Mouse (Mus musculus) liver, embryonic 12.5 days (tissue): ENCODE data around the gene Syp. TPM values are rescaled to one million over a fixed set of nuclear protein-coding genes. Genes with fewer than 3 reads are reported as not detected.

ENCODE experiments used
- ATAC-seq: fragments of 200-750 bp; cut with Nextera tagmentation; 2 replicates; pipeline ENCODE4 v1.8.0; 2017; ENCODE audit warnings: moderate number of reproducible peaks, mild to moderate bottlenecking, moderate library complexity
- H3K27ac ChIP-seq: fragments of 300-500 bp; sonication (generic); 2 replicates; pipeline ENCODE4 v1.5.1; 2016; ENCODE audit warnings: mild to moderate bottlenecking
- H3K27me3 ChIP-seq: fragments of 300-500 bp; sonication (generic); replicated peaks from 2 replicates; pipeline ENCODE4 v1.6.1; 2016; ENCODE audit warnings: mild to moderate bottlenecking, moderate library complexity
- H3K36me3 ChIP-seq: fragments of 300-500 bp; sonication (generic); 2 replicates; pipeline ENCODE4 v1.6.1; 2016; ENCODE audit warnings: mild to moderate bottlenecking, moderate library complexity
- H3K4me1 ChIP-seq: fragments of 300-500 bp; sonication (generic); 2 replicates; pipeline ENCODE4 v1.6.1; 2016
- H3K4me2 ChIP-seq: fragments of 300-500 bp; sonication (generic); 2 replicates; pipeline ENCODE4 v1.6.1; 2016; ENCODE audit warnings: mild to moderate bottlenecking, moderate library complexity
- H3K4me3 ChIP-seq: fragments of 300-500 bp; sonication (generic); 2 replicates; pipeline ENCODE4 v1.5.1; 2016; ENCODE audit warnings: mild to moderate bottlenecking, moderate library complexity
- H3K9ac ChIP-seq: fragments of 300-500 bp; sonication (generic); 2 replicates; pipeline ENCODE4 v1.6.1; 2016; ENCODE audit warnings: mild to moderate bottlenecking, moderate library complexity
- H3K9me3 ChIP-seq: fragments of 300-500 bp; sonication (generic); replicated peaks from 2 replicates; pipeline ENCODE4 v1.6.1; 2016; ENCODE audit warnings: mild to moderate bottlenecking, moderate library complexity
- WGBS: fragments of 180-500 bp; shearing (Covaris S2); methylation state at CpG from one replicate; pipeline ENCODE4 v1.1.7; 2016; ENCODE audit not compliant: insufficient replicate concordance; 5-methylcytosine and 5-hydroxymethylcytosine counted together
- polyA plus RNA-seq: library from polyadenylated mRNA; unstranded; fragments of >200 nt; fragmentation: Nextera tagmentation; extraction: Ambion mirVana; gene quantifications from 2 replicates; pipeline ENCODE4 v1.2.1, GENCODE M21; 2016

Syp gene
- polyA plus RNA-seq, 1 experiment from 2014 or later, result 0.76 TPM

DNA sequence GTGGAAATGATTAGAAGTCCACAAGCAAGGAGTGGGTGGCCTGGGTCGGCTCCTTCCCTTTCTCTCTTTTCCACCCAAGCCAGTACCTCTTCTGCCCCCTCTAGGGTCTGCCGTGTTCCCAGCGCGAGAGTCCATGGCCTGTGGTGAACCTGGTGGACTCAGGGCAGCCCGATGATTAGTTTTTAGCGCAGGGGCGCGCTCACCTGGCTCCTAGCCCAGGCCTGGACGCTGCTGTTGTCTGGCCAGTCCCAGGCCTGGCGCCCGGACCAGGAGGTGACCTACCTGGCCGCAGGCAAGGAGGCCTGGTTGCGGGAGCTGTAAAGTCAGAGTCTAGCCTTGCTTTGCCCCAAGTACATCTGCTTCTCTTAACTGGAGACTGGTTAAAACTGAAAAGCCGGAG, 42.6 kb downstream of the Syp start, which contains the start of gene Magix:
Magix (minus strand) TSS at position 388 of the 400 bp plus-strand sequence.
- 59% methylated on average over 14 of the region's 14 CpGs for WGBS
- no peak within 1 kb of the TSS for H3K9ac ChIP-seq
- H3K4me3 ChIP-seq, result peak within 1 kb of the TSS; percentile 27; the same call in 1 of the 2 replicates
- no peaks in the 10 kb centered on the region for H3K36me3 ChIP-seq
- no peak within 1 kb of the TSS for H3K27ac ChIP-seq
- H3K27me3 ChIP-seq, result no peaks in the 10 kb centered on the region; the same call in 1 of the 2 replicates
- no peaks in the 10 kb centered on the region for H3K9me3 ChIP-seq
- no peak for ATAC-seq
- 0 out of 2 replicates have a peak, but pooled peaks cover 4% of the 10 kb centered on the region for H3K4me1 ChIP-seq
- peak within 1 kb of the TSS; percentile 58 for H3K4me2 ChIP-seq

DNA sequence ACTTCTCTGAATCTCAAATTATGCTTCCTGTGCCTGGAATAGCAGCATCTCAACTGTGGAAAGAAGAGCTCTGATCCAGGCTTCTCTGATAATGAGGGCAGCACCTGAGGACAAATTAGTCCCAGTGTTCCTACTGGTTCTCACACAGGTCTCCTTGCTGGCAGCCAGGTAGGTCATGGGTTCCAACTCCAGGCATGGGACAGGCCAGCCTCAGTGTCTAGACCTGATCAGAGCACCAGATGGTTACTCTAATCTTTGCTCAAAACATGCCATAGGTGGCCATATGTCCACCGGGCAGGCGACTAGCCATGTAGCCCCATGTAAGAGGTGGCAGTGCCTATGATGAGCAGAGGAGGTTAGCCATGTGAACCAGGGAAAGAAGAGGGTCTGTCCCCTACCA, 50.0 kb downstream of the Syp start:
- no peak overlapping the region for H3K27ac ChIP-seq
- WGBS, result 76% methylated on average over 2 of the region's 2 CpGs
- no peak overlapping the region for H3K4me2 ChIP-seq
- H3K27me3 ChIP-seq, result no peaks in the 10 kb centered on the region
- H3K4me1 ChIP-seq, result no peaks in the 10 kb centered on the region
- H3K9me3 ChIP-seq, result no peaks in the 10 kb centered on the region
- ATAC-seq, result no peak
- H3K36me3 ChIP-seq, result no peaks in the 10 kb centered on the region
- H3K4me3 ChIP-seq, result no peak overlapping the region
- no peak overlapping the region for H3K9ac ChIP-seq

DNA sequence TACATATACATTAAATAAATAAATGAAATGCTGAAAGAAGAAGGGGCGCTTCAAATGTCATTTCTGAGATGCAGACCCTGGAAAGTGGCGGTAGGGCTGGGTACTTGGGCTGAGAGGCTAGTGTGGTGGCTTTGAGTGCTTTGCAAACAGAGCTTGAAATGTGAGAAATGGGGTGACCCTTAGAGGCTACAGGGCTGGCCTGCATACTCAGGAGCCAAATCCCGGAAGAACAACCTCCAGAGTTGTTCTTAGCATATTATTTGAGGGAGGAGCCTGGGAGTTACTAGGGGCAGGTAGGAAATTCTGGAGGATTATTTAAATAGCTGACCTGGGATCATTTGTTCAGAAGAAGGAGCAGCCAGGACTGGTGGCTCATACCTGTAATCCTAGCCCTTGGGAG, 52.2 kb downstream of the Syp start:
- no peaks in the 10 kb centered on the region for H3K36me3 ChIP-seq
- no peak overlapping the region for H3K9ac ChIP-seq
- H3K4me2 ChIP-seq, result no peak overlapping the region
- no peaks in the 10 kb centered on the region for H3K4me1 ChIP-seq
- WGBS, result 38% methylated on average over 3 of the region's 3 CpGs
- no peak overlapping the region for H3K4me3 ChIP-seq
- ATAC-seq, result no peak
- no peaks in the 10 kb centered on the region for H3K9me3 ChIP-seq
- no peak overlapping the region for H3K27ac ChIP-seq
- H3K27me3 ChIP-seq, result no peaks in the 10 kb centered on the region

DNA sequence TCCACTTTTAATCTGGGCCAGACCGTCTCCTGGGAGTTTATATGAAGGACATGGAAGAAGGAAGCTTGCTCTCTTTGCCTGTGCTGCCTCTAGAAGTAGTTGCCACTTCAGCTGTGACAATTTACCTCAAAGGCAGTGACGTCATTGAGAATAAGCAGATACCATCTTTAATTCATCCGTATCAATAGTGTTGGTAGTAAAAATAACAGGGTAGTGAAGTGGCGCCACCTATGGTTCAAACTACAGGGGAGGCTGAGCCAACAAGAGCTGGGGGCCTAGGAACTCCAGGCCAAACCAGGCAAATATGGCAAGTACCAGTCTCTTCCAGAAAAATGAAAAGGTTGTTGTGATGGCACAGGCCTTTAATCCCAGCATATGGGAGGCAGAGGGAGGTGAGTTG, 54.6 kb downstream of the Syp start:
- Histone ChIP-seq H3K27ac (no peak overlapping the region), H3K4me2 (no peak overlapping the region), H3K27me3 (no peaks in the 10 kb centered on the region), H3K4me1 (no peaks in the 10 kb centered on the region), H3K9ac (no peak overlapping the region), H3K9me3 (no peaks in the 10 kb centered on the region), H3K36me3 (no peaks in the 10 kb centered on the region), H3K4me3 (no peak overlapping the region)
- ATAC-seq, result no peak
- 32% methylated on average over 4 of the region's 4 CpGs for WGBS

DNA sequence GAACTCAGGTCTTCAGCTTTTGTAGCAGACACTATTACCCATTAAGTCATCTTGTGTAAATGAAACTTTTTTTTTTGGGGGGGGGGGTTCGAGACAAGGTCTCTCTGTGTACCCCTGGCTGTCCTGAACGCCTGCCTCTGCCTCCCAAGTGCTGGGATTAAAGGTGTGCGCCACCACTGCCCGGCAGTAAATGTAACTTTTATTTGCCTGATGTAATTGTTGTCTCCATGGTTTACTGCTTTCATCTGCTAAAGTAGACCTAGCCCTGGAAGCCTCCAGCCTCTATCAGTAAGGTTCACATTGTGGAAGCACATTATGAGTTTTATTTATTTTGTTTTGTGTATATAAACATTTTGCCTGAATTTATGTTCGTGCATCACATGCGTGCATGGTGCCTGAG, 58.2 kb downstream of the Syp start:
- peaks cover 27% of the 10 kb centered on the region for H3K36me3 ChIP-seq
- peak overlapping the region; percentile 46 for H3K4me2 ChIP-seq
- H3K4me3 ChIP-seq, result no peak overlapping the region
- ATAC-seq, result peak; percentile 40
- H3K27me3 ChIP-seq, result no peaks in the 10 kb centered on the region
- H3K9me3 ChIP-seq, result no peaks in the 10 kb centered on the region
- H3K4me1 ChIP-seq, result peaks cover 8% of the 10 kb centered on the region
- H3K27ac ChIP-seq, result no peak overlapping the region
- no peak overlapping the region for H3K9ac ChIP-seq
- 39% methylated on average over 6 of the region's 6 CpGs for WGBS

DNA sequence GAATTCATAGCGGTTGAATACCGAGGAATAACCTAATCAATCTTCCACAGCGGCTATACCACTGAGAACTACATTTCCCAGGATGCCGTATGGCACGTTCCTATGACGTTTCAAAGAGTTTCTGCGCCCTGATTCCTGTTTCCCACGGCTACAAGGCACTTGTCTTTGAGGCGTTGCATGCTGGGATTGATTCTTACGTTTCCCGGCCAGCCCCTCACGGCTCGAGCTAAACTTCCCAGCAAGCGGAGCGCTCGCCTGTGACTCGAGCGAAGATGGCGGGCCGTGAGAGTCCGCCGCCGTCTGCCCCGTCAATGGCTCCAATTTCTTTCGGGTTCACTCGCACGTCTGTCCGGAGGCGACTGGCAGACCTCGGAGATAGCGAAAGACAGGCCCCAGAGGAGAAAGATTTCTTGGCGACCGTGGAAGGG, 58.7 kb downstream of the Syp start, which contains the start of gene Gpkow:
Gpkow (plus strand) TSS at position 178 of the 428 bp plus-strand sequence.
- Histone ChIP-seq H3K9me3 (no peaks in the 10 kb centered on the region), H3K36me3 (peaks cover 32% of the 10 kb centered on the region), H3K4me1 (peaks cover 8% of the 10 kb centered on the region), H3K27me3 (no peaks in the 10 kb centered on the region), H3K27ac (peak within 1 kb of the TSS; percentile 73), H3K4me3 (peak within 1 kb of the TSS; percentile 73), H3K9ac (peak within 1 kb of the TSS; percentile 74), H3K4me2 (peak within 1 kb of the TSS; percentile 69)
- WGBS, result 5% methylated on average over 33 of the region's 33 CpGs
- peak; percentile 93 for ATAC-seq

Other genes starting within 250 kb of the Syp start
- 0.14 TPM in 1 of 2 replicates, not detected in the other for gene Foxp3, start 64.8 kb upstream of the Syp start, polyA plus RNA-seq
- 0.93 and 1.0 TPM in 2 replicates for gene Ppp1r3f, start 64.2 kb upstream of the Syp start, polyA plus RNA-seq
- gene Ccdc22, start 33.0 kb upstream of the Syp start, polyA plus RNA-seq, result 26.1 and 26.2 TPM in 2 replicates
- 0.04 TPM in 2 replicates for gene Cacna1f, start 31.4 kb upstream of the Syp start, polyA plus RNA-seq
- gene Prickle3, start 18.8 kb downstream of the Syp start, polyA plus RNA-seq, result 1.3 and 1.4 TPM in 2 replicates
- 36.2 and 37.6 TPM in 2 replicates for gene Plp2, start 32.9 kb downstream of the Syp start, polyA plus RNA-seq
- 0.04 TPM in 1 of 2 replicates, not detected in the other for gene Magix, start 42.8 kb downstream of the Syp start, polyA plus RNA-seq
- gene Gpkow, start 58.7 kb downstream of the Syp start, polyA plus RNA-seq, result 18.9 and 20.8 TPM in 2 replicates
- 14.6 and 15.6 TPM in 2 replicates for gene Wdr45, start 75.9 kb downstream of the Syp start, polyA plus RNA-seq
- not detected in 2 replicates for gene Gm45208, start 83.8 kb downstream of the Syp start, polyA plus RNA-seq
- gene Praf2, start 90.0 kb downstream of the Syp start, polyA plus RNA-seq, result 13.0 and 13.4 TPM in 2 replicates
- gene Ccdc120, start 112.4 kb downstream of the Syp start, polyA plus RNA-seq, result 2.6 and 3.2 TPM in 2 replicates
- 14.1 and 15.1 TPM in 2 replicates for gene Tfe3, start 124.1 kb downstream of the Syp start, polyA plus RNA-seq
- 36.8 and 39.1 TPM in 2 replicates for gene Gripap1, start 151.3 kb downstream of the Syp start, polyA plus RNA-seq
- 0.37 and 0.38 TPM in 2 replicates for gene Kcnd1, start 183.8 kb downstream of the Syp start, polyA plus RNA-seq
- 57.3 and 60.1 TPM in 2 replicates for gene Otud5, start 202.9 kb downstream of the Syp start, polyA plus RNA-seq
- 5.0 and 5.2 TPM in 2 replicates for gene Pim2, start 239.8 kb downstream of the Syp start, polyA plus RNA-seq
- gene Slc35a2, start 245.6 kb downstream of the Syp start, polyA plus RNA-seq, result 19.7 and 23.1 TPM in 2 replicates